Comparison of ENCODE assay signal across 12 mouse cellular contexts in the genomic region with DNA sequence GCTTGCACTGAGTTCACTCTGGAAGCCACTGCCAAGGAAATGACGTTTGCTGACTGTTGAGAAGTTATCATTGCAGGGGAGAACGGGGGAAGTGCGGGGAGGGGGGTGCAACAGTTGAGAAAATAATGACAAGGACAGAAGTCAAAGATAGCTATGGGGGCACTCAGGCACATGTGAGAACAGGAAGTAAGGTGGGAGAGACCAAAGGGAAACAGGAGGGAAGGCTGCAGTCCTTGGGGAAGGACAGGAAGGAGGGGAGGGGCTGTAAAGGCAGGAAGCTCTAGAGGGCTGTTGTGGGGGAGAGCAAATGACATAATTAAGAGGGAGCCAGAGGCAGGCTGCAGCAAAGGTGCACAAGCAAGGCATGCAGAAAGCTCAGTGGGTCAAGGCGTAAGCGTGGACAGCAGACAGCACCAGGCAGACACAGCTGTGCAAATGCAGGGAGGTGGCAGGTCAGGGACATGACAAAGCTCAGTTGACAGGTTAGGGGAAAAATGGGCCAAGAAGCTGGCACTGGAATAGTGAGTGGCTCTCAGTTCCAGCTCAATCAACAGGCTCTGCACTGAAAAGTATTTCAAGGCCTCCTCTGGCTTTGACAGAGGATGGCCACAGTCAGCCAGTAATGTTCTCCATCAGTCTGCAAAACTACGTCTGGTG.
DNase-seq lines count a peak whose midpoint lies in the region; ATAC-seq and TF ChIP-seq lines count a peak whose summit lies in the region.
"Had no signal": no experiment of that assay in that cellular context is flagged by ENCODE, and none has a peak within 500 bp of the region (broad histone marks: within the 10 kb centered on the region; RNA-seq: fewer than 3 reads in every experiment).

No protein-coding gene starts in this region.

- no peaks in the 10 kb centered on the region for H3K9me3 ChIP-seq in kidney, embryonic 15.5 days (replicated peaks)
- H3K9me3 ChIP-seq in MEL (replicated peaks; ENCODE audit: insufficient read depth, low read length), result no peaks in the 10 kb centered on the region
- no peaks in the 10 kb centered on the region for H3K9me3 ChIP-seq in limb, embryonic 12.5 days
- H3K9me3 ChIP-seq in midbrain, embryonic 13.5 days, result no peaks in the 10 kb centered on the region
- H3K9me3 ChIP-seq: intestine, embryonic 15.5 days had no signal

- 0 out of 4 replicates have a peak, but pooled peaks of 1 of the 2 experiments have one; percentile 7 for TF ChIP-seq EP300 in MEL (IDR thresholded peaks at IDR 0.05; ENCODE audit: low read depth in 1 of 2, low read length in 2 of 2)

- no peaks in the 10 kb centered on the region for H3K79me2 ChIP-seq in MEL (ENCODE audit: control insufficient read depth, insufficient read depth, low read length, poor library complexity)

- no peak overlapping the region for H3K4me2 ChIP-seq in kidney, embryonic 15.5 days
- H3K4me2 ChIP-seq in limb, embryonic 12.5 days, result no peak overlapping the region
- H3K4me2 ChIP-seq in midbrain, embryonic 13.5 days (replicated peaks), result no peak overlapping the region
- H3K4me2 ChIP-seq: intestine, embryonic 15.5 days had no signal

- TF ChIP-seq RAD21 in MEL (IDR thresholded peaks at IDR 0.05; ENCODE audit: low read depth, low read length), result no peak

- TF ChIP-seq POLR2A in kidney, adult 2 months (IDR thresholded peaks at IDR 0.05; ENCODE audit: low read depth, low read length), result no peak
- no peak for TF ChIP-seq POLR2A in MEL (IDR thresholded peaks at IDR 0.05; ENCODE audit: control insufficient read depth in 1 of 2, insufficient read depth in 1 of 2, low read depth in 1 of 2, low read length in 2 of 2, poor library complexity in 1 of 2)

- H3K4me3 ChIP-seq in kidney, embryonic 15.5 days (replicated peaks), result no peak overlapping the region
- no peak overlapping the region for H3K4me3 ChIP-seq in kidney, adult 2 months (ENCODE audit: insufficient read depth, low read depth, low read length)
- H3K4me3 ChIP-seq in MEL (ENCODE audit: control insufficient read depth in 1 of 2, insufficient read depth in 1 of 2, low read depth in 2 of 2, low read length in 2 of 2), result no peak overlapping the region
- H3K4me3 ChIP-seq in limb, embryonic 12.5 days (replicated peaks), result no peak overlapping the region
- H3K4me3 ChIP-seq in midbrain, embryonic 13.5 days (replicated peaks), result no peak overlapping the region
- H3K4me3 ChIP-seq: intestine, embryonic 15.5 days; myocyte had no signal

- peak overlapping the region; percentile 33; the same call in 1 of the 2 replicates for H3K27ac ChIP-seq in kidney, embryonic 15.5 days
- no peak overlapping the region for H3K27ac ChIP-seq in kidney, adult 2 months (ENCODE audit: insufficient read depth, low read depth, low read length)
- no peak overlapping the region for H3K27ac ChIP-seq in MEL (ENCODE audit: control insufficient read depth, low read depth, low read length)
- peak overlapping the region; percentile 18; the same call in 1 of the 2 replicates for H3K27ac ChIP-seq in limb, embryonic 12.5 days
- no peak overlapping the region for H3K27ac ChIP-seq in midbrain, embryonic 13.5 days
- H3K27ac ChIP-seq: intestine, embryonic 15.5 days had no signal

- no peak for DNase-seq in kidney, adult 2 months
- peak; percentile 32 for DNase-seq in MEL (ENCODE audit: low read depth, low spot score)
- no peak for DNase-seq in layer of hippocampus, adult 11-12 months (ENCODE audit: low spot score)
- DNase-seq in testis, postnatal 10 days (ENCODE audit: low spot score), result no peak
- DNase-seq: cerebellum, adult 9-10 months; lung, adult 18-20 months had no signal

- no peak overlapping the region for H3K9ac ChIP-seq in kidney, embryonic 15.5 days
- no peak overlapping the region for H3K9ac ChIP-seq in MEL (ENCODE audit: control insufficient read depth, low read depth, low read length, poor library complexity, severe bottlenecking)
- no peak overlapping the region for H3K9ac ChIP-seq in limb, embryonic 12.5 days (replicated peaks)
- H3K9ac ChIP-seq in midbrain, embryonic 13.5 days (replicated peaks), result no peak overlapping the region
- H3K9ac ChIP-seq: intestine, embryonic 15.5 days had no signal

- no peaks in the 10 kb centered on the region for H3K27me3 ChIP-seq in kidney, embryonic 15.5 days
- no peaks in the 10 kb centered on the region for H3K27me3 ChIP-seq in kidney, adult 2 months (replicated peaks; ENCODE audit: control insufficient read depth, insufficient read depth, low read length)
- H3K27me3 ChIP-seq in MEL (ENCODE audit: control insufficient read depth in 1 of 2, insufficient read depth in 2 of 2, low read length in 2 of 2), result peaks cover 0 to 6% of the 10 kb centered on the region in 2 experiments; a peak in 2 of 4 replicates
- H3K27me3 ChIP-seq in limb, embryonic 12.5 days, result no peaks in the 10 kb centered on the region; the same call in 1 of the 2 replicates
- H3K27me3 ChIP-seq in midbrain, embryonic 13.5 days, result peaks cover 9% of the 10 kb centered on the region; the same call in 1 of the 2 replicates
- H3K27me3 ChIP-seq: intestine, embryonic 15.5 days had no signal

- no peak for TF ChIP-seq CTCF in kidney, adult 2 months (conservative IDR thresholded peaks at IDR 0.05; ENCODE audit: insufficient read depth, insufficient read length, low read depth, low read length)
- TF ChIP-seq CTCF in MEL (IDR thresholded peaks at IDR 0.05 in 2 of 3, conservative IDR thresholded peaks at IDR 0.05 in 1 of 3; ENCODE audit: control insufficient read depth in 1 of 3, insufficient read depth in 1 of 3, low read depth in 2 of 3, low read length in 3 of 3, poor library complexity in 1 of 3, severe bottlenecking in 1 of 3), result no peak

- no peaks in the 10 kb centered on the region for H3K36me3 ChIP-seq in kidney, embryonic 15.5 days
- no peaks in the 10 kb centered on the region for H3K36me3 ChIP-seq in kidney, adult 2 months (ENCODE audit: control insufficient read depth, insufficient read depth, low read length)
- no peaks in the 10 kb centered on the region; a peak in 1 of 4 replicates for H3K36me3 ChIP-seq in MEL (ENCODE audit: control insufficient read depth in 1 of 2, insufficient read depth in 2 of 2, low read length in 2 of 2)
- H3K36me3 ChIP-seq in limb, embryonic 12.5 days, result no peaks in the 10 kb centered on the region
- H3K36me3 ChIP-seq in midbrain, embryonic 13.5 days, result no peaks in the 10 kb centered on the region
- H3K36me3 ChIP-seq: intestine, embryonic 15.5 days had no signal

- ATAC-seq in kidney, embryonic 15.5 days (replicated peaks; ENCODE audit: low FRiP score), result peak; percentile 59; the same call in 1 of the 2 replicates
- 0 out of 2 replicates have a peak, but pooled peaks have one; percentile 39 for ATAC-seq in erythroid progenitor cell, adult 5-6 weeks (replicated peaks; ENCODE audit: low FRiP score, poor library complexity, severe bottlenecking)
- ATAC-seq in limb, embryonic 12.5 days (ENCODE audit: insufficient number of reproducible peaks, insufficient read depth, low FRiP score, low TSS enrichment, low read depth), result no peak
- no peak for ATAC-seq in midbrain, embryonic 13.5 days
- ATAC-seq: intestine, embryonic 15.5 days had no signal

- peaks cover 10% of the 10 kb centered on the region; the same call in 1 of the 2 replicates for H3K4me1 ChIP-seq in kidney, embryonic 15.5 days
- no peaks in the 10 kb centered on the region for H3K4me1 ChIP-seq in kidney, adult 2 months (ENCODE audit: control insufficient read depth, insufficient read depth, low read length)
- H3K4me1 ChIP-seq in MEL (ENCODE audit: control insufficient read depth in 1 of 2, insufficient read depth in 2 of 2, low read length in 2 of 2), result peaks cover 0 to 7% of the 10 kb centered on the region in 2 experiments; a peak in 2 of 4 replicates
- peaks cover 20% of the 10 kb centered on the region for H3K4me1 ChIP-seq in limb, embryonic 12.5 days (replicated peaks)
- peaks cover 30% of the 10 kb centered on the region for H3K4me1 ChIP-seq in midbrain, embryonic 13.5 days (replicated peaks)
- H3K4me1 ChIP-seq: intestine, embryonic 15.5 days had no signal

- WGBS in kidney, embryonic 15.5 days, result 46% methylated on average over 6 of the region's 6 CpGs
- 50% methylated on average over 6 of the region's 6 CpGs for WGBS in kidney, adult 2 months
- 63% methylated on average over 6 of the region's 6 CpGs for WGBS in limb, embryonic 12.5 days
- 80% methylated on average over 6 of the region's 6 CpGs for WGBS in midbrain, embryonic 13.5 days

TF ChIP-seq in MEL, 35 proteins besides CTCF, POLR2A, EP300 and RAD21:
- no peak for TF ChIP-seq HCFC1 (IDR thresholded peaks at IDR 0.05; ENCODE audit: low read depth, low read length)
- TF ChIP-seq RCOR1 (IDR thresholded peaks at IDR 0.05; ENCODE audit: low read depth, low read length), result no peak
- TF ChIP-seq ZMIZ1 (IDR thresholded peaks at IDR 0.05; ENCODE audit: low read depth, low read length), result no peak
- TF ChIP-seq POLR2AphosphoS5 (IDR thresholded peaks at IDR 0.05; ENCODE audit: borderline replicate concordance, low read depth, low read length), result no peak
- TF ChIP-seq SIN3A (IDR thresholded peaks at IDR 0.05; ENCODE audit: low read length), result no peak
- TF ChIP-seq KAT2A (conservative IDR thresholded peaks at IDR 0.05; ENCODE audit: low read depth, low read length), result no peak
- no peak for TF ChIP-seq BHLHE40 (IDR thresholded peaks at IDR 0.05; ENCODE audit: borderline replicate concordance, low read depth, low read length)
- TF ChIP-seq USF1 (IDR thresholded peaks at IDR 0.05; ENCODE audit: low read depth, low read length), result no peak
- TF ChIP-seq MYC (IDR thresholded peaks at IDR 0.05; ENCODE audit: low read depth, low read length), result no peak
- TF ChIP-seq CHD1 (IDR thresholded peaks at IDR 0.05; ENCODE audit: low read depth, low read length), result no peak
- TF ChIP-seq GATA1 (IDR thresholded peaks at IDR 0.05; ENCODE audit: low read depth, low read length), result no peak

Comparison
In these comparisons a context has a peak if more than half of its experiments do, and no peak if none do; other contexts are left out.
1. H3K27ac ChIP-seq: peak in kidney, embryonic 15.5 days (single experiment) and limb, embryonic 12.5 days (single experiment); none in kidney, adult 2 months (single experiment), MEL (single experiment) and midbrain, embryonic 13.5 days (single experiment).
2. ATAC-seq: peak in kidney, embryonic 15.5 days (single experiment) and erythroid progenitor cell, adult 5-6 weeks (single experiment); none in limb, embryonic 12.5 days (single experiment) and midbrain, embryonic 13.5 days (single experiment).